Mouse (Mus musculus) megakaryocyte-erythroid progenitor cell, adult 5-6 weeks (primary cell): ENCODE results near the gene Stard13. TPM values are rescaled to one million over a fixed set of nuclear protein-coding genes. Genes with fewer than 3 reads are reported as not detected.

Source experiments
- ATAC-seq: replicated peaks from 2 replicates; pipeline ENCODE4 v1.8.0; 2016; ENCODE audit warnings: mild to moderate bottlenecking, inconsistent platforms; ENCODE audit not compliant: severe bottlenecking, poor library complexity, low FRiP score, low TSS enrichment
- total RNA-seq, 2 experiments: library from RNA; stranded (forward) in 1 of 2; stranded (reverse) in 1 of 2; fragments of 200-1000, 215-1000 nt in 1 of 2; fragments of >200 nt in 1 of 2; fragmentation: Nextera tagmentation in 1 of 2; gene quantifications; 2 replicates each; pipeline ENCODE4 v1.2.3; 2014 to 2017

The Stard13 gene
- total RNA-seq, 2 experiments from 2014 or later, result not detected

GRCm38 (mm10) chr5:151046131-151046530 lies 187.5 kb downstream of the Stard13 start:
- ATAC-seq, result no peak

- no peak for ATAC-seq
Measured at GRCm38 (mm10) chr5:151042911-151043310, 190.7 kb downstream of the Stard13 start.

DNA sequence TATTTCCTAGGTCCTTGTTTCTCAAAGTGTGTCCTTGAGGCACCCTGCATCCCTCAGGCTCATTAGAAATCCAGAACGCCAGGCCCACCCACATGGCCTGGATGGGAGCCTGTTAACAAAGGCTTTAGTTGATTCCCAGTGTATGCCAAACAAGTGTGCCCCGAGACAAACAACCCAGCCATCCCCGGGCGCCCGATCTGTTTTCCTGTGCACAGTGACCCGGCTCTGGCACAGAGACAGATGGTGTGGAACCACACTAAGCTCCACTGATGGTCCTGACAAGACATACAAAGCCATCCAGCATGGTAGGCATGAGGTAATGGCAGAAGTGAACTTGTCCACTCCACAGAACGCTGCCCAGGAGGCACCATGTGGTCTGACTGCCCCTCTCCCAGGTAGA lies 195.8 kb downstream of the Stard13 start:
- no peak for ATAC-seq

DNA sequence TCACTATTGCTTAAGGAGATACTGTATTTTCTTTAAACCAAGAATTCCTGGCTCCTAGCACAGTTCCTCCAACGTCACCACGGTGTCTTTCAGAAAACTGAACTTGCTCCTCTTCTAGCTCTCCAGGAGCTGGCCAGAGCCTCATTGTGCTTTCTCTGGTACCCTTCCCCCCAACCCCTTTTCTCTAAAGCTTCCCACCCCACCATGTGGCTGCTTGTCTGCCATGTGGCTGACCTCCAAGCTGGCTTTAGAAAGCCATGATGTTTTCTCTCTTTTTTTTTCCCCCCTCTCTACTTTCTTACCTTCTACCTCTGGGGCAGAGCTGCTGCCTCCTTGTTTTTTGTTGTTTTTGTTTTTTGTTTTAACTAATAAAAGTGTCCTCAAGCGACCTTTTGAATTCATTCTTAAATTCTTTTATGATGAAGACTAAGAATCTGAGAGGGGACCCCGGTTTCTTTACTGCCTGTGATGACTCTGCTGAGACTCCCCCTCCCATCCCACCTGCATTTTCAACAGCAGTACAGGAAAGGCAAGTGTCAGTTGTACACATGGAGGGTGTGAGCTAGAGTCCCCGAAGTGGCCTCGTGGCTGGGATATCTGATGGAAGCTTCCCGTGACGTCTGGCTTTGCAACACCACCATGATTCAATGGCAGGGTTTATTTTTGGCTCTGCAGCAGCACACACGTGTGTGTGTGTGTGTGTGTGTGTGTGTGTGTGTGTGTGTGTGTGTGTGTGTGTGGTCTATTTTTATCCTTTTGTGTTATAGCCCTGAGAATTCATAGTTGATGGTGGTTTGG lies 198.7 kb downstream of the Stard13 start:
- ATAC-seq, result no peak

DNA sequence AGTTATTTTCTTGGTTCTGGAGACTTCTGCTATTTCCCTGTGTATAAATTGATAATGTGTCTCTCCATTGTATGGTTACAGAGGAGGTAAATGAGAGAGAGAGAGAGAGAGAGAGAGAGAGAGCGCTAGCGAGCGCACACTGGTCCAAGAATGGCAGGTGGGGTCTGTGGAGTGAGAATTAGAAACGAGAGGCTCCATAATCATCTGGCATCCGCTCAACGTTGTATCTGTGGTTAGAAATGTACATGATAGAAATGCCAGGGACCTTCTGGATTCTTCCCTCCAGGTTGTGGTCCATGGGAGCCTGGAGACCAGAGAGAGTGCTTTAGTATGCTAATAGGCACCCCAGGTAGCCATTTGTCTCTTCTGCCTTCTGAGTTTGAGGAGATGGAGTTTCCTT lies 204.7 kb downstream of the Stard13 start:
- no peak for ATAC-seq

GRCm38 (mm10) chr5:151027171-151027570 lies 206.5 kb downstream of the Stard13 start:
- ATAC-seq, result no peak

DNA sequence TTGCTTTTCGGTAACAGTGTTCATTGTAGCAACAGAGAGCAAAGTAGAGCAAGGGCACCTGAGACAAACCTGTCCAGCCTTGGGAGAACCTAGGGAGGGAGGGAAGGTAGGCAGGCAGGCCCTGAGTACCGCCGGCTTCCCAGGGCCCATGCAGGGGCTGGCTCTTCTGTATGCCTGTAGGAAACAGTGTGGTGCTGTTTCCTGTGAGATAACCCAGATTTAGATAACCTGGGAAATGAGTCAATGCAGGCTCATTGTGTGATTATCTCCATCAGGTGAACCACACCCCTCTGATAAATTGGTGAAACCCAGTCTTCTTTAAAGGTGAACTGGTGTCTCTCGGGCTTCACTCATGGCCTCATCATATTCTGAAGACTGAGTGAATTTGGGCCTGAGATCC lies 207.6 kb downstream of the Stard13 start:
- ATAC-seq, result no peak

- no peak for ATAC-seq
Measured at GRCm38 (mm10) chr5:151024483-151024882, 209.2 kb downstream of the Stard13 start.

- no peak for ATAC-seq
Measured at GRCm38 (mm10) chr5:151023461-151023860, 210.2 kb downstream of the Stard13 start.

GRCm38 (mm10) chr5:151022939-151023338 lies 210.7 kb downstream of the Stard13 start:
- ATAC-seq, result no peak

GRCm38 (mm10) chr5:151022026-151022425 lies 211.6 kb downstream of the Stard13 start:
- no peak for ATAC-seq

DNA sequence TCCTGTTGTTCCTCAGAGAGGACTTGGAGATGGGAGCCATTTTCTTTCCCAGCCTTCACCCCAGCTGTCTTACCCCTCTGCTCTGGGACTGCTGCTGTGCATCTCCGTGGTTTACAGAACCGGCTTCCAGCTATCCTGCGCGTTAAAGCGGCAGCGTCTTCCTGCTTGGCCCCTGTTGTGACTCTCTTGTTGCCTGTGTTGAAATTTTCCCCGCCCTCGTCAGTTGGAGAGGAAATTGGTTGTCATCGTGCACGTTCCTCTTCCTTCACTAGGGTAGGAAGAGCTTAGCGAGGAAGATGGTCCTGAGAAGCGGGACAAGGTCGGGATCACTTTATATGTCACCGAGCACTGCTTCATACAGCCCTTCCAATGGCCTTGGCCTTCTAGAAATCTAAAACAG lies 212.8 kb downstream of the Stard13 start:
- ATAC-seq, result no peak

DNA sequence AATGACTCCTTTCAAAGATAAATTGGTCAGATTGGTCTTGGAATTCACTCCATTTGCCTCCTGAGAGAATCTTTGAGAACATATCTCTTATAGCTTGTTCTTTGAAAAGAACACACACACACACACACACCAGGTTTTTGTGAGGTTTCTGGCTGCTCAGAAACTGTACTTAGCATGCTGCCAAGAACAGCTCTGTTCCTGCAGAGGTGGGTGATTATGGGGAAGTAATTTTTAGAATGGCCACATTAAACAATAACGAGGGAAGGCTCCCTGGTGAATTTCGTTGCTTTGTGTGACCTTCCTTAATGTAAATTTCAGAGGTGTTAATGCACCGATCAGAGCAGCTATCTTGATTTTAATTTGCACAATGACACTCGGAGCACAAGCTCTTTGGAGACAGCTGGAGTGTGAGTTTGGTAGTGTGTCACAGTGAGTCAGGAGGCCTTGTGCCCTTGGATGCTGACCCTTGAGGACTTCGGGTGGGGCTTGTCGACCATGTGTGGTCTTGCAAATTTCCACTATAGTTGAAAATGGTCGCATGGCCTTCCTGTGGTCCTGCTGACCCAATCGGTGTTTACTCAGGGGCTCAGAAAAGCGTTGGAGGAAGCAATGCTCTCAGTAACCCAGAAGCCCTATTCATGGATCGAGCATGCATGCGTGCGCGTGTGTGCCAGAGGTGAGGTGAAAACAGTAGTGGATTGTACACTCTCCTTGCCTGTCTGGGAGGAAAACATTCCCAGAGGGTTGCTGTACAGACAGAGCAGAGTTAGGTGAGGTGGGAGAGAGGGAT lies 213.4 kb downstream of the Stard13 start:
- ATAC-seq, result no peak

DNA sequence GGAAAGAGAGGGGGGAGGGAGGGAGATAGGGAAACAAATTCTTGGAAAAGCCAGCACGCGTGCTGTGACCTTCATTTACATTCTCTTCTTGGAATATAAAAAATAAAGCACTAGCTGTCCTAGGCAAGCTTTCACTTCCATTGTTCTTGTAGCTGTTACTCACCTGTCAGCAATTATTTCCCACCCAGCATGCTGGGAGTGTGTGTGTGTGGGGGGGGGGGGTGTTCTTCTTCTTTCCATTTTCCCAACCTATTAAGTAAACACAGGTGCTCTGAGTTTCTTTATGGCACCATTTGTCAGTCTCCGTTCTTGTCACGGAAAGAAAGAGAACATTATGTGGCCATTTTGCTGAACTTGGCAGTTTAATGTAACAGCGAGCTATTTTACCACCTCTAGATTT lies 214.7 kb downstream of the Stard13 start:
- ATAC-seq, result no peak

- ATAC-seq, result no peak
Measured at GRCm38 (mm10) chr5:151018450-151018849, 215.2 kb downstream of the Stard13 start.

- ATAC-seq, result no peak
Measured at GRCm38 (mm10) chr5:151004216-151004755, 229.3 kb downstream of the Stard13 start.

DNA sequence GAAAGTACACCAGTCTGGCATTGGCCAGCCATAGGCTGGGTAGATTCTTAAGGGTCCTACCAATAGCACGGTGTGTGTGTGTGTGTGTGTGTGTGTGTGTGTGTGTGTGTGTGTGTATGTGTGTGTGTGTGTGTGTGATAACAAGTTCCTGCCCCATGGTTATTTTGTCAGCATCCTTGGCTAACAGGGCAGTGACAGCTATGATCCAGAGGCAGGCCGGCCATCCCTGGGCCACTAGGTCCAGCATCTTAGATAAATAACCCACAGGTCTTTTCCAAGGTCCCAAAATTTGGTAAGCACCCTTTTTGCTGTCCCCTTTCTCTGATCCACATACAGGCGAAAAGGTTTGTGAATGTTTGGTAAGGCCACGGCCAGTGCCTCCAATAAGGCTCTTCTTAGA lies 231.6 kb downstream of the Stard13 start:
- ATAC-seq, result no peak

DNA sequence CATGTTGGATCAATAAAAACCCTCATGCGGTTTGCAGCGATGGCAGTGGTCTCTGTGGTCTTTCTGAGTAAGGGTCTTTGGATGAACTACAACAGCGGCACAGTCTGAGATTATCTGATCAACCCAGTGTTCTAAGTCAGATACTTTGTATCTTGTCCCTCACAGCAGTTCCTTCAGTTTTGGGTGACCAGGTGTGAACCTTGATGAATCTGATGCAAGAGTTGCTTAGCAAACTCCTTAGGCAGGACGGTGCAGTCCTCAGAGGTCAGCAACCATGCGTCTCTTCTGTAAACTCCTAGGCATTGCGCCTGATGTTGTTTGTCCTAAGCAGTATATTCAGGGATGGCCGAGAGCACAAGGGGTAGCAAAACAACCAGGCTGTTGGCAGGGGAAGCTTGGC lies 232.5 kb downstream of the Stard13 start:
- no peak for ATAC-seq

DNA sequence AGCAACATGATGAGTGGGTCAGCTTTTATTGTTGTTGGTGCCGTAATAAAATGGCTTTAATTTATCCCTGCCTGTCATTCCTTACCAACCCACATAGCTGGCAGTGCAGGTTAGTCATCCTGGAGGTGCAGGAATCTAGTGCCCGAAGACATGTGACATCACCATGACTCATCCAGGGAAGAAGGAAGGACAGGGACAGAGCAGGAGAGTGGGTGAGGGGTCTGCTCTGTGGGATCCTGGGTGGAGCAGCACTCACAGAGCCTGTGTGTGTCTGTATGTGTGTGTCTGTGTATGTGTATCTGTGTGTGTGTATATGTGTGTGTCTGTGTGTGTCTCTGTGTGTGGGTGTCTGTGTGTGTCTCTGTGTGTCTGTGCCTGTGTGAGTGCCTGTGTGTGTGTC lies 237.1 kb downstream of the Stard13 start:
- ATAC-seq, result no peak

DNA sequence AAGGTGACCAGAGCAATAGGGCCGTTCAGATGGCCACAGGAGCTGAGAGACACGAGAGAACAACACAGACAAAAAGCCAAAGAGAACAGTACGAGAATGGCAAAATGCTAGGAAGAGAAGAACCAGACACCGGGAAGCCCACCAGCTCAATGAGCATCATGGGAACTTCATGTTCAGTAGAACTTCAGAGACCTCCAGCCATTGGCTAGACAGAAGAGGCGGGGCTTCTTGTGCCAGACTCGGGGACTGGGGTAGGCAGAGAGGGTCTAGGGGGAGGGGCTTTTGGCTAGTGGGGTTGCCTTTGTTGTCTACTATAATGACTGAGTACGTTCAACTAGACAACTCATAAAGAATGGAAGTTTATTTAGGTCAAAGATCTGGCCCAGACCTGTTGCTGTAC lies 239.5 kb downstream of the Stard13 start:
- no peak for ATAC-seq
